Mouse (Mus musculus) kidney, adult 18-20 months (tissue): Measurements from ENCODE around the gene Samt1.
"Not testable (repeated sequence)": the region's sequence is repeated elsewhere in the genome, so short reads cannot be mapped to it uniquely, and the experiment has no call there.

Experiments
- DNase-seq: peaks from one replicate; pipeline ENCODE4 v3.0.0; 2021

Samt1 gene

GRCm38 (mm10) chrX:154012540-154012939, at the start of gene Samt1:
Gene Samt1, minus strand, starts transcription at chrX:154012640.
- not testable (repeated sequence) for DNase-seq

- DNase-seq: not testable (repeated sequence)
Measured at GRCm38 (mm10) chrX:154054939-154055338, 42.5 kb upstream of the Samt1 start, which contains the start of gene Gm10057. Gene Gm10057, minus strand, starts transcription at chrX:154055039.

GRCm38 (mm10) chrX:154033727-154034126, 21.3 kb upstream of the Samt1 start, which contains the start of gene 4921511M17Rik:
Gene 4921511M17Rik, minus strand, starts transcription at chrX:154033827.
- not testable (repeated sequence) for DNase-seq

- not testable (repeated sequence) for DNase-seq
Measured at GRCm38 (mm10) chrX:153976914-153977313, 35.5 kb downstream of the Samt1 start.

GRCm38 (mm10) chrX:153976467-153976866, 36.0 kb downstream of the Samt1 start:
- not testable (repeated sequence) for DNase-seq

GRCm38 (mm10) chrX:153974450-153974849, 38.0 kb downstream of the Samt1 start:
- no peak for DNase-seq

- not testable (repeated sequence) for DNase-seq
Measured at GRCm38 (mm10) chrX:153952866-153953265, 59.6 kb downstream of the Samt1 start.
